Mouse (Mus musculus): ENCODE measurements around the gene Fibcd1.

GRCm38 (mm10) chr2:31767815-31768214, 78.0 kb downstream of the Fibcd1 start:
- TF ChIP-seq POLR2A (IDR thresholded peaks at IDR 0.05; ENCODE audit: low read depth, low read length) (no peak), CTCF (IDR thresholded peaks at IDR 0.05; ENCODE audit: extremely low read depth, insufficient read length, insufficient replicate concordance, low read depth, low read length) (no peak)

Data from small intestine, adult 2 months (tissue).